Mouse (Mus musculus) forebrain, embryonic 15.5 days (tissue): ENCODE results near the gene Nppb. TPM values are rescaled to one million over a fixed set of nuclear protein-coding genes. Genes with fewer than 3 reads are reported as not detected.

Source experiments
- ATAC-seq: fragments of 200-750 bp; cut with Nextera tagmentation; replicated peaks from 2 replicates; pipeline ENCODE4 v1.8.0; 2017; ENCODE audit warnings: mild to moderate bottlenecking, moderate TSS enrichment, moderate library complexity
- H3K27ac ChIP-seq: fragments of 300-500 bp; sonication (generic); replicated peaks from 2 replicates; pipeline ENCODE4 v1.5.1; 2015; ENCODE audit warnings: mild to moderate bottlenecking, inconsistent platforms
- H3K27me3 ChIP-seq: fragments of 300-500 bp; sonication (generic); 2 replicates; pipeline ENCODE4 v1.6.1; 2015; ENCODE audit warnings: inconsistent platforms
- H3K36me3 ChIP-seq: fragments of 300-500 bp; sonication (generic); 2 replicates; pipeline ENCODE4 v1.6.1; 2015; ENCODE audit warnings: mild to moderate bottlenecking, inconsistent platforms
- H3K4me1 ChIP-seq: fragments of 300-500 bp; sonication (generic); 2 replicates; pipeline ENCODE4 v1.6.1; 2015; ENCODE audit warnings: inconsistent platforms
- H3K4me2 ChIP-seq: fragments of 300-500 bp; sonication (generic); replicated peaks from 2 replicates; pipeline ENCODE4 v1.6.1; 2015; ENCODE audit warnings: mild to moderate bottlenecking, inconsistent platforms
- H3K4me3 ChIP-seq: fragments of 300-500 bp; sonication (generic); 2 replicates; pipeline ENCODE4 v1.5.1; 2015; ENCODE audit warnings: mild to moderate bottlenecking, inconsistent platforms
- H3K9ac ChIP-seq: fragments of 300-500 bp; sonication (generic); replicated peaks from 2 replicates; pipeline ENCODE4 v1.6.1; 2015; ENCODE audit warnings: mild to moderate bottlenecking, inconsistent platforms
- H3K9me3 ChIP-seq: fragments of 300-500 bp; sonication (generic); 2 replicates; pipeline ENCODE4 v1.6.1; 2016; ENCODE audit warnings: inconsistent platforms
- WGBS: fragments of 180-500 bp; shearing (Covaris S2); methylation state at CpG from one replicate; pipeline ENCODE4 v1.1.7; 2015; ENCODE audit warnings: mixed read lengths; 5-methylcytosine and 5-hydroxymethylcytosine counted together
- polyA plus RNA-seq: library from polyadenylated mRNA; unstranded; fragments of >200 nt; fragmentation: Nextera tagmentation; extraction: Ambion mirVana; gene quantifications from 2 replicates; pipeline ENCODE4 v1.2.1, GENCODE M21; 2015

The Nppb gene
- polyA plus RNA-seq, 1 experiment from 2014 or later = not detected

DNA sequence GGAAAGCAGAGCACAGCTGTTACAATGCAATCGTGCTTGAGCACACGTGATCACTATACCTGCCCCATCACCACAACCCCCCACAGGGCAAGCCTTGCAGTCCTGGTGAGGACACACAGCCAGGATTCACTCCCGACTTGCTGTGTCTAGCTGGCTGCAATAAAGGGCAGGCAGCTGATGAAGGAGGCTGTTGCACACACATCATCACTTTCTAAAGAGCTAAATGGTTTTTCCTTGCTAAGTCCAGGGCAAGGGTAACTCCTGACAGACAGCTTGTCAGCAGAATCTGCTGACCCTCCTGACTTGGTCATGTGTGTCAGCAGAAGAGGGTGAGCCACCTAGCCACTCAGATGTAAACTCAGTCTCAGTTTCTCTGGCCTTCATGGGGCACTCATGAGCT, 31.4 kb downstream of the Nppb start:
- WGBS = 84% methylated on average over 3 of the region's 3 CpGs
- ATAC-seq = no peak
- Histone ChIP-seq H3K27ac (no peak overlapping the region), H3K27me3 (no peaks in the 10 kb centered on the region), H3K9me3 (no peaks in the 10 kb centered on the region), H3K4me3 (no peak overlapping the region), H3K9ac (no peak overlapping the region), H3K4me2 (no peak overlapping the region), H3K4me1 (peaks cover 9% of the 10 kb centered on the region), H3K36me3 (peaks cover 96% of the 10 kb centered on the region)

DNA sequence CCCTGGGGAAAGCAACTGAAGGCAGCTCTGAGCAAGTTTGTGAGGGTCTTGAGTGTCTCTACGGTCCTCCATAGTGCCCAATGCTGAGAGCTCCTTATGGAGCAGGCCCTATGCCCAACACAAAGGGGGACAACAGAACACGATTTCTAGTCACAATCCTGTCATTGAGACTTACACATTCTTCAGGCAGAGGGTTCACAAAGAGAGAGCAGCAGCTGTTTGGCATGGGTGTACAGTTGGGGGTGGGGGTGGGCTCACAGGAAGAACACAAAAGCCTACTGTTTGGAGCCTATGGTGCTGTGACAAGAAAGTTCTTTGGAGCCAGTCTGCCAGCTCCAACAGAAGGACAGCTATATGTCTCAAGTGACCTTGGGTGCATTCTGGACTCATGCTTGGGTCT, 32.8 kb downstream of the Nppb start:
- H3K27ac ChIP-seq = 0 out of 2 replicates have a peak overlapping the region, but pooled peaks have one; percentile 23
- no peaks in the 10 kb centered on the region for H3K9me3 ChIP-seq
- H3K4me2 ChIP-seq = no peak overlapping the region
- no peak overlapping the region for H3K4me3 ChIP-seq
- no peak overlapping the region for H3K9ac ChIP-seq
- peaks cover 9% of the 10 kb centered on the region for H3K4me1 ChIP-seq
- WGBS = 45% methylated on average over 2 of the region's 2 CpGs
- peak; percentile 54; the same call in 1 of the 2 replicates for ATAC-seq
- peaks cover 96% of the 10 kb centered on the region for H3K36me3 ChIP-seq
- no peaks in the 10 kb centered on the region for H3K27me3 ChIP-seq

DNA sequence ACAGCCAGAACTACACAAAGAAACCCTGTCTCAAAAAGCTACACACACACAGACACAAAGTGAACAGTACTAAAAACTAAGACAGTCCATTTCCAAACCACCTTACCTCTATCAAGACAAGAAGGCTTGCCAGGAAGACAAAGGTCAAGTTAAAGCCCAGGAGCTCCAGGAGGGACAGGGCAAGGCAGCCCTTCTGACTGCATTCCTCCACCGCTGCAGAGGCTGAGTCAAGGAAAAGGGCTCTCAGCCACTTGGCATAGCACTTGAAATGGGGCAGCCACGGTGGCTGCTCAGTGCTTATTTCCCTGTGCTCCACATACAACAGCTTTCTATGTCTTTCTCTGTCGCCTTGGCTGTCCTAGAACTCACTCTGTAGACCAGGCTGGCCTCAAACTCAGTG, 38.4 kb downstream of the Nppb start:
- H3K36me3 ChIP-seq = peaks cover 89% of the 10 kb centered on the region
- no peak for ATAC-seq

DNA sequence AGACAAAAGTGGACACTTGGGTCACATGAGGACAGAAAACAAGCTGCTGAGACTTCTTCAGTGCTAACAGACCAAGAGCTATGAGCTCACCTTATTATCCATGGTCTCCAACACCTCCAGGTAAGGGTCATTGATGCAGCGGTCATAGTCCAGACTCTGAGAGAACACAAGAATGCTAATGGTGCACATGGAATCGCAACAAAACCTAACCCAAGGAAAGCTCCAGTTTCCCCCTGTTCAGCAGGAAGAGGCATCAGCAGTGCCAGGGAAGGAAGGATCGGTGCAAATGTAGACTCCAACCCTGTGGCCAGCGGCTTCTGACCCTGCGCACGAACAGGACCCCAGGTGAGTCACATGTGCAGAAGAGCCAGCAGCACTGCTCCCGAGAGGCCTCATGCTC, 43.7 kb downstream of the Nppb start:
- H3K27me3 ChIP-seq = no peaks in the 10 kb centered on the region
- 97% methylated on average over 7 of the region's 7 CpGs for WGBS
- no peak overlapping the region for H3K4me2 ChIP-seq
- no peaks in the 10 kb centered on the region for H3K4me1 ChIP-seq
- no peak overlapping the region for H3K4me3 ChIP-seq
- no peaks in the 10 kb centered on the region for H3K9me3 ChIP-seq
- ATAC-seq = no peak
- peaks cover 51% of the 10 kb centered on the region for H3K36me3 ChIP-seq
- no peak overlapping the region for H3K27ac ChIP-seq
- no peak overlapping the region for H3K9ac ChIP-seq

More for the DNA sequence above, 38.4 kb downstream of the Nppb start:
- H3K4me2 ChIP-seq = no peak overlapping the region
- 93% methylated on average over 3 of the region's 3 CpGs for WGBS
- H3K27ac ChIP-seq = no peak overlapping the region
- H3K9me3 ChIP-seq = no peaks in the 10 kb centered on the region
- H3K27me3 ChIP-seq = no peaks in the 10 kb centered on the region
- H3K4me1 ChIP-seq = peaks cover 4% of the 10 kb centered on the region
- no peak overlapping the region for H3K4me3 ChIP-seq
- H3K9ac ChIP-seq = no peak overlapping the region

DNA sequence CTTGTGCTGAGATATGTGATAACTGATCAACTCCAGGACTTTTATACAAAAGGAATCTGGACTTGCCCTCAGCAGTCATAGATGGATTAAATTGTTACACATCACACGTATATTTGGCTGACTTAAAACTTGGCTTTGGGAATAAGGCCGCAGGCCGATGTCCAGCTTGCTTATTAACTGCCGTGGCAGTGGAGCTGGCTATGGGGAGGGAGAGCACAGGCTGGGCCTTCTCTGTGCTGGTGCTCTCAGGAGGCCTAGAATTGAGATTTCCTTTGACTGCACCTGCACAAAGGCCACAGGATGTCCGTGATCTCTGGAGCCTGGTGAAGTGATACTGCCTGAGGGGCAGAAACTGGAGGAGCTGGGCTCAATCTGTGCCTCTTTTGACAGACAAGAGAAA, 44.9 kb downstream of the Nppb start:
- Histone ChIP-seq H3K36me3 (peaks cover 48% of the 10 kb centered on the region), H3K4me1 (0 out of 2 replicates have a peak, but pooled peaks cover 3% of the 10 kb centered on the region), H3K27me3 (no peaks in the 10 kb centered on the region), H3K4me2 (no peak overlapping the region), H3K9ac (no peak overlapping the region), H3K27ac (no peak overlapping the region), H3K4me3 (no peak overlapping the region), H3K9me3 (no peaks in the 10 kb centered on the region)
- whole genome bisulfite sequencing = 87% methylated on average over 5 of the region's 5 CpGs
- no peak for ATAC-seq

DNA sequence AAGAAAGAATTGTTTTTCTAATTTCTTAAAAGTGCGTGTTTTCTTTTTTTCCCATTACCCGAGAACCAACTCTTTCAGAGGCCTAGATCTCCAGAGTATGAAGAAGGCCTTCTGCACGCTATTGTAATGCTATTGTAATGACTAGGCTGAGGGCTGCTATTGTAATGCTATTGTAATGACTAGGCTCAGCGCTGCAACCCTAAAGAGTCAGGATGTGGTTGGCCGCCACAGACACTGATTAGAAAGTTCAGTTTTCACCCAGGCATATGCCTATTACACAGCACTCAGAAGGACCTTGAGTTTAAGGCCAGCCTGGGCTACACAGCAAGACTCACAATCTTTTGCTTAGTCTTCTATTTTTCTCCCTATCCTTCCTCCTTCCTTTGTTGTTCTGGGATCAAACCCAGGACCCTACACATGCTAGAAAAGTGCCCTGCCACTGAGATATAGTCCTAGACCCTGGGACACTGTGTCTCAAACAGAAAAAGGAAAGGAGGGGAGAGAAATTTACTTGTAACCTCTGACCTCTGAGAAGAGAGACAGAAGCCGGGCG, 48.3 kb downstream of the Nppb start:
- Histone ChIP-seq H3K9ac (no peak overlapping the region), H3K4me3 (no peak overlapping the region), H3K9me3 (no peaks in the 10 kb centered on the region), H3K4me1 (peaks cover 13% of the 10 kb centered on the region), H3K4me2 (no peak overlapping the region), H3K27ac (no peak overlapping the region), H3K27me3 (no peaks in the 10 kb centered on the region), H3K36me3 (peaks cover 30% of the 10 kb centered on the region)
- WGBS = 69% methylated on average over 7 of the region's 7 CpGs
- ATAC-seq = no peak

DNA sequence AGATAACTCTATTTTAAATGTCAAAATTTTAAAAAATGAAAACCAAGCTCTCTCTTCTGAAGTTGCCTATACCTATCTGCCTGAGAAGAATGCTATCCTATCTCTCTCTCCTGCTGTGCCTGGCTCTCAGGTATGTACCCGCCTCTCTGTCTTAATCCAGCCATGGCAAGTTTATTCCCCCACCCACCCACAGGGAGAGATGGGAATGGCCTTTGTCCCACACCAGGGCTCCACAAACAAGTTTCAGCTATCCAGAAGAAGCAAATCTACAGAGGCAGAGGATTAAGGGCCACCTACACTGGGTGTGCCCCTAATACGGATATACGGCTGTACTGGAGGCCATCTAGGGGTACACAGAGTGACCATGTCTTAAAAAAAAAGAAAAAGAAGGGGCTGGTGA, 49.9 kb downstream of the Nppb start:
- Histone ChIP-seq H3K9me3 (no peaks in the 10 kb centered on the region), H3K36me3 (peaks cover 23% of the 10 kb centered on the region; the same call in 1 of the 2 replicates), H3K4me3 (no peak overlapping the region), H3K4me2 (no peak overlapping the region), H3K4me1 (peaks cover 27% of the 10 kb centered on the region), H3K9ac (no peak overlapping the region), H3K27me3 (no peaks in the 10 kb centered on the region), H3K27ac (no peak overlapping the region)
- WGBS = 87% methylated on average over 3 of the region's 3 CpGs
- no peak for ATAC-seq

Other genes with a start within 250 kb of the Nppb start
- 4.9 and 5.3 TPM in 2 replicates for gene Zfp984, start 176.0 kb upstream of the Nppb start, polyA plus RNA-seq
- 8.3 and 10.7 TPM in 2 replicates for gene Zfp933, start 137.4 kb upstream of the Nppb start, polyA plus RNA-seq
- 55.0 and 55.3 TPM in 2 replicates for gene Miip, start 117.0 kb upstream of the Nppb start, polyA plus RNA-seq
- gene Fv1, start 116.8 kb upstream of the Nppb start, polyA plus RNA-seq = 12.7 and 12.8 TPM in 2 replicates
- gene Mfn2, start 81.1 kb upstream of the Nppb start, polyA plus RNA-seq = 73.6 and 77.2 TPM in 2 replicates
- 16.1 and 16.4 TPM in 2 replicates for gene Plod1, start 49.0 kb upstream of the Nppb start, polyA plus RNA-seq
- 13.7 and 13.8 TPM in 2 replicates for gene 2510039O18Rik, start 44.9 kb upstream of the Nppb start, polyA plus RNA-seq
- gene Nppa, start 14.9 kb downstream of the Nppb start, polyA plus RNA-seq = 0.76 and 1.6 TPM in 2 replicates
- gene Clcn6, start 53.0 kb downstream of the Nppb start, polyA plus RNA-seq = 30.8 and 33.4 TPM in 2 replicates
- gene Mthfr, start 53.3 kb downstream of the Nppb start, polyA plus RNA-seq = 16.6 and 17.1 TPM in 2 replicates
- 4.6 and 5.6 TPM in 2 replicates for gene Agtrap, start 102.2 kb downstream of the Nppb start, polyA plus RNA-seq
- 123 and 127 TPM in 2 replicates for gene Mad2l2, start 144.6 kb downstream of the Nppb start, polyA plus RNA-seq
- gene Draxin, start 144.9 kb downstream of the Nppb start, polyA plus RNA-seq = 21.2 TPM in 2 replicates
- gene Fbxo6, start 166.4 kb downstream of the Nppb start, polyA plus RNA-seq = 15.6 and 18.0 TPM in 2 replicates
- 60.7 and 64.6 TPM in 2 replicates for gene Fbxo44, start 174.7 kb downstream of the Nppb start, polyA plus RNA-seq
- gene Fbxo2, start 174.8 kb downstream of the Nppb start, polyA plus RNA-seq = 4.5 and 4.7 TPM in 2 replicates